Mouse (Mus musculus) testis, adult 2 months (tissue): ENCODE results near the gene Ctrl.

Source experiments
- CTCF ChIP-seq: fragments of 200-500 bp; IDR thresholded peaks from 2 replicates; pipeline ENCODE4 v1.5.1; 2012; ENCODE audit warnings: low read depth, mild to moderate bottlenecking, inconsistent platforms, low read length, moderate library complexity; ENCODE audit not compliant: control insufficient read depth, insufficient read depth, insufficient replicate concordance
- POLR2A ChIP-seq: fragments of 200-500 bp; IDR thresholded peaks from 2 replicates; pipeline ENCODE4 v1.6.1; 2012; ENCODE audit warnings: low read depth, mild to moderate bottlenecking, inconsistent platforms, low read length, moderate library complexity; ENCODE audit not compliant: control insufficient read depth

GRCm38 (mm10) chr8:105932525-105932924, 1.1 kb downstream of the Ctrl start:
- TF ChIP-seq CTCF (no peak), POLR2A (no peak)
